Mouse (Mus musculus): ENCODE results near the gene Iqcn. TPM values are rescaled to one million over a fixed set of nuclear protein-coding genes. Genes with fewer than 3 reads are reported as not detected.
A peak's percentile ranks its signal among the peaks of the same experiment; 100 is the strongest.

Gene Iqcn
- total and polyA plus RNA-seq, 3 experiments, result not detected

DNA sequence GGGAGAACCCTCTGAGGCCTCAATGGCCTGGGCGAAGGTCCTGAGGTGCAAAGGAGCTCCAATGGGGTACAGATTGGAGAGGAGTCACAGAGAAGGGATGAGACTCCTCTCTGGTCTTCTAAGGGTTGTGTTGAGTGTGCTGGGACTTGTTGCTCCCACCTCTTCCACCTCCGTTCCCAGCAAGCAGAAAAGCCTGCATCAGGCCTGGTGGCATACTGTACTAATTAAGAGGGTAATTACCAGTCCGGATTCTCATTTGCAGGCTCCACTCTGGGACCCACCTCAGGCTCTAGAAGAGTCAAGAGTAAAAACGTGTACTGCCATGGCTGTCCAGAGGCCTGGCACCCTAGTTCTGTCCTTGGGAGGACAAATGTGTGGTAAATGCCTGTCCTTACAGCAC is 6.3 kb upstream of the Iqcn start:
- Histone ChIP-seq H3K9ac (ENCODE audit: control insufficient read depth, low read depth, low read length, poor library complexity, severe bottlenecking) (peak overlapping the region; percentile 37), H3K4me1 (ENCODE audit: control insufficient read depth in 1 of 2, insufficient read depth in 2 of 2, low read length in 2 of 2) (peaks cover 10 to 29% of the 10 kb centered on the region in 2 experiments), H3K27me3 (ENCODE audit: control insufficient read depth in 1 of 2, insufficient read depth in 2 of 2, low read length in 2 of 2) (no peaks in the 10 kb centered on the region), H3K36me3 (ENCODE audit: control insufficient read depth in 1 of 2, insufficient read depth in 2 of 2, low read length in 2 of 2) (peaks cover 0 to 4% of the 10 kb centered on the region in 2 experiments; a peak in 2 of 4 replicates), H3K79me2 (ENCODE audit: control insufficient read depth, insufficient read depth, low read length, poor library complexity) (peaks cover 11% of the 10 kb centered on the region; the same call in 1 of the 2 replicates), H3K9me3 (replicated peaks; ENCODE audit: insufficient read depth, low read length) (no peaks in the 10 kb centered on the region), H3K27ac (ENCODE audit: control insufficient read depth, low read depth, low read length) (peak overlapping the region; percentile 36), H3K4me3 (ENCODE audit: control insufficient read depth in 1 of 2, insufficient read depth in 1 of 2, low read depth in 2 of 2, low read length in 2 of 2) (no peak overlapping the region; a peak in 1 of 4 replicates)
- TF ChIP-seq EP300 (IDR thresholded peaks at IDR 0.05; ENCODE audit: low read depth in 1 of 2, low read length in 2 of 2) (no peak), RCOR1 (IDR thresholded peaks at IDR 0.05; ENCODE audit: low read depth, low read length) (no peak), BHLHE40 (IDR thresholded peaks at IDR 0.05; ENCODE audit: borderline replicate concordance, low read depth, low read length) (no peak), ZKSCAN1 (IDR thresholded peaks at IDR 0.05; ENCODE audit: low read depth, low read length) (no peak), USF2 (IDR thresholded peaks at IDR 0.05; ENCODE audit: borderline replicate concordance in 1 of 2, insufficient read depth in 1 of 2, low read depth in 1 of 2, low read length in 2 of 2) (no peak), GABPA (IDR thresholded peaks at IDR 0.05; ENCODE audit: low read depth, low read length) (no peak), ZMIZ1 (IDR thresholded peaks at IDR 0.05; ENCODE audit: low read depth, low read length) (no peak), MXI1 (IDR thresholded peaks at IDR 0.05; ENCODE audit: low read depth, low read length) (no peak), MAZ (IDR thresholded peaks at IDR 0.05; ENCODE audit: low read depth, low read length) (no peak), MYC (IDR thresholded peaks at IDR 0.05; ENCODE audit: low read depth, low read length) (no peak), CHD1 (IDR thresholded peaks at IDR 0.05; ENCODE audit: low read depth, low read length) (no peak), TBP (IDR thresholded peaks at IDR 0.05; ENCODE audit: low read depth, low read length) (no peak), MYB (IDR thresholded peaks at IDR 0.05; ENCODE audit: low read depth, low read length) (no peak)
- peak; percentile 32 for DNase-seq (ENCODE audit: low read depth, low spot score)

DNA sequence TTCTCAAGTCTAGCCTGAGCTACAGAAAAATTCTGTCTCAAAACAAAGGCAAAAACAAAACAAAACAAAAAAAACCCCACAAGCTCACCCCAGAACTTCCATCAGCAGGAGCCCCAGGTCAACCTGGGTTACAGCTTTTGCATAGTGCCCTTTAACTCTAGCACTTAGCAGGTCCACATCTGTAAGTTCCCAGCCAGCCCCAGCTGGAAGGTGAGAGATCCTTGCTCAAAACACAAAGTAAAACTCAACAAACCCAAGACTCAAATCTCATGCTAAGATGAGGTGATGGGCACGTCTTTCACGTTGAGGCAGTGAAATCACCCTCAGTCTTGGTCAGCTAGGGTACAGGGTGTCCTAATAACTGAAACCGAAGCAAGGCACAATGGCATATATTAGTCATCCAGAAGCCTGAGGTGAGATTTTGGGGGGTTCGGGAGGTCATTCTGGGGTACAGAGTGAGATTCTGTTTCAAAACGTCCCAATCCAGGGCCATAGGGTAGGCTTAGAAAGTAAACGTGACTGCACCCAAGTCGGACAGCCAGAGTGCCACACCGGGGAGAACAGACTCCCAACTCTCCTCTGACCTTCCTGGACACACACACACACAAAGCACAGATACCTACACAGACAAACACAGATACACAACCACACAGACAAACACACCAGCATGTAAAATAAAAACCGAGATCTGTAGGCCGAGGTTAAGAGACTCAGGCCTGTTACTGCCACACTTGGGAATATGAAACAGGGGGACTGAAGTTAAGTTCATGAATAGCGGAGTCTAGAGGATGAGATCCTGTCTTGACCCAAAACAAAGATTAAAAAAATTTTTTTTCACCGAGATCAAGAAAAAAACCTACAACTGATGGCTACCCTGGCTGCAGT is 5.6 kb upstream of the Iqcn start:
- no peak for DNase-seq (ENCODE audit: low read depth, low spot score)
- H3K9me3 ChIP-seq (replicated peaks; ENCODE audit: insufficient read depth, low read length), result no peaks in the 10 kb centered on the region
- peak overlapping the region; percentile 60 to 91 for H3K4me3 ChIP-seq (ENCODE audit: control insufficient read depth in 1 of 2, insufficient read depth in 1 of 2, low read depth in 2 of 2, low read length in 2 of 2)
- H3K36me3 ChIP-seq (ENCODE audit: control insufficient read depth in 1 of 2, insufficient read depth in 2 of 2, low read length in 2 of 2), result peaks cover 0 to 4% of the 10 kb centered on the region in 2 experiments; a peak in 2 of 4 replicates
- peaks cover 11% of the 10 kb centered on the region; the same call in 1 of the 2 replicates for H3K79me2 ChIP-seq (ENCODE audit: control insufficient read depth, insufficient read depth, low read length, poor library complexity)
- H3K27ac ChIP-seq (ENCODE audit: control insufficient read depth, low read depth, low read length), result peak overlapping the region; percentile 36
- H3K4me1 ChIP-seq (ENCODE audit: control insufficient read depth in 1 of 2, insufficient read depth in 2 of 2, low read length in 2 of 2), result peaks cover 10 to 29% of the 10 kb centered on the region in 2 experiments
- H3K27me3 ChIP-seq (ENCODE audit: control insufficient read depth in 1 of 2, insufficient read depth in 2 of 2, low read length in 2 of 2), result no peaks in the 10 kb centered on the region
- H3K9ac ChIP-seq (ENCODE audit: control insufficient read depth, low read depth, low read length, poor library complexity, severe bottlenecking), result peak overlapping the region; percentile 53
- TF ChIP-seq KAT2A (conservative IDR thresholded peaks at IDR 0.05; ENCODE audit: low read depth, low read length) (no peak), POLR2AphosphoS5 (IDR thresholded peaks at IDR 0.05; ENCODE audit: borderline replicate concordance, low read depth, low read length) (no peak), ELF1 (IDR thresholded peaks at IDR 0.05; ENCODE audit: low read depth, low read length) (no peak)
